Mouse (Mus musculus): Measurements from ENCODE around the gene Itga9. TPM values are rescaled to one million over a fixed set of nuclear protein-coding genes. Genes with fewer than 3 reads are reported as not detected.

Itga9 gene
- total RNA-seq, 1 experiment from 2014 or later: not detected

DNA sequence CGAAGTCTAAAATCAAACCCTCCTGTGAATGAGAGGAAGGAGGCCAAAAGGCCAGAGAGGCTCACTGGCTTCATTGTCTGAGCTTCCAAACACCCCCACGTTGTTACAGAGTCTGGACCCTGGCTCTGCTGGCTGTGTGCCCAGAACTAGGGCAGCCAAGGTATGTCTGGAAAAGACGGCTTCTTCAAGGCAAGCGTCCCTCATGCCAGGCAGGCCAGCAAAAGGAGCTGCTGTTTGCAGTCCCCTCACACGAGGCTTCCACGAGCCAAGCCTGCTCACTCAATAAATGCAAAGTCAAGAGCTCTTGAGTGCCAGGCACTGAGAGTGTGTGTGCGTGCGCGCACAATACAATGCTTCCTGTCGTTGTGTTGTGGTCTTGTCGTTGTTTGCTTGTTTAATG, 224.6 kb downstream of the Itga9 start:
- no peak for ATAC-seq (replicated peaks; ENCODE audit: insufficient number of reproducible peaks, low FRiP score, low TSS enrichment, poor library complexity, severe bottlenecking)

DNA sequence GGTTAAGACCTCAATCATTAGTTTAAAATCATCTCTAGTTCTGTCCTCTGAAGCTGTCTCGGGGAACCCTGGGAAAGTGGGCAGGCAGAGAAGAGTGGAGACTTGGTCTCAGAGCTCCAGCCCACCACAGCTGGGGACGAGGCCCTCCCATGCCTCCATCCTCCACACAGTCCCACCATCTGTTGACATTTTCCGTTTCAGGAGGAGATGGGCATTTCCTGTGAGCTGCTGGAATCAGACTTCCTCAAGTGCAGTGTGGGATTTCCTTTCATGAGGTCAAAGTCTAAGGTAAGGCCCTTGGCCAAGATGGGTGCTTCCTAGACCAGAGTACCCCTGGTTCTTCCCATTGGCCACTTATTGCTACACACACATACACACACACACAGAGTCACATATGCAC, 226.0 kb downstream of the Itga9 start:
- no peak for ATAC-seq (replicated peaks; ENCODE audit: insufficient number of reproducible peaks, low FRiP score, low TSS enrichment, poor library complexity, severe bottlenecking)

DNA sequence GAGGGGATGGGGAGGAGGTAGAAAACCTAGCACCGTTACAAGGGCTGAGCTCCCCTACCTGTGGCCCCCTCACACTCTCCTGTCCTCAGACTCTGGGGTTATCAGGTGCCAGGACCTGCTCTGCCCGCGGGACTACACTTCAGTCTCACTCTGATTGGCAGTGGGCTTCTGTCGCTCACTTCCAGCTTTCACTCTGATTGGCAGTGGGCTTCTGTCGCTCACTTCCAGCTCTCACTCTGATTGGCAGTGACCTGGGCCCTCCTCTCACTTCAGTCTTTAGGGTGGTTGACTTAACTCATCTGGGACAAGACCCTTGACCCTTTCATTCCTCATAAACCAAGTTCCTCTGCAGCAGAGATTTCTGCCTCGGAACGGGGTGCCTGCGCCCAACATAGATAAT, 226.9 kb downstream of the Itga9 start:
- no peak for ATAC-seq (replicated peaks; ENCODE audit: insufficient number of reproducible peaks, low FRiP score, low TSS enrichment, poor library complexity, severe bottlenecking)

DNA sequence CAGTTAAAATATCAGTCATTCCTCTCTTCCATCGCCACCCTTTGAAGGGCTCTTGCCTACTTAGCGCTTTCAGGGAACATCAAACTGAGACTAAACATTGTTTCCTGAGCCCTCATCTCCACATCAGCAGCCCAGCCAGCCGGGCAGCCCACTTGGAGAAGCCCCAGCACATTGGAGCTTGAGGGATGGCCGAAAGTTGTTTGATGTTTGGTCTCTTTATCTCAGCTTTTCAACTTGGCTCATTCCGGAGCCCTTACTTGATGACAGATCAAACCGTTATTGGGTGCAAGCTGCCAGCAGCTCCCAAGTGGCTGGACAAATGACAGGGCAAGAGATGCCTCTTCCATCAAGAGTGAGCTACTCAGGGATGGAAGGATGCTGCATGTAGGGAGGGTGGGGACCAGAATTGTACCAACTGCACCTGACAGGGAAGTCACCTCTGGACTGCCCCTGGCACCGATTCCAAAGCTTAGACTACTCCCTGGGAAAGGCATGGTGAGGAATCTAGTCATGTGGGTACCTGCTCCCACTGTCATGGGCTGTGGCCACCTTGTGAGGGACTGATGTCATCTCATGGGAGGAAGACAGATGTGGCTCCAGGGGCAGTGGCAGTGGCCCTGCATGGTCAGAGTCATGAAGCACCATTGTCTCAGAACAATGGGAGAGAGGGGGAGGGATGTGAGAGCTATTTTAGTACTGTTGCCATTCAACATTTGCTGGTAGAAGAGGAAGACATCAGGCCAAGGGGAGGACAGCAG, 232.6 kb downstream of the Itga9 start:
- no peak for ATAC-seq (replicated peaks; ENCODE audit: insufficient number of reproducible peaks, low FRiP score, low TSS enrichment, poor library complexity, severe bottlenecking)

DNA sequence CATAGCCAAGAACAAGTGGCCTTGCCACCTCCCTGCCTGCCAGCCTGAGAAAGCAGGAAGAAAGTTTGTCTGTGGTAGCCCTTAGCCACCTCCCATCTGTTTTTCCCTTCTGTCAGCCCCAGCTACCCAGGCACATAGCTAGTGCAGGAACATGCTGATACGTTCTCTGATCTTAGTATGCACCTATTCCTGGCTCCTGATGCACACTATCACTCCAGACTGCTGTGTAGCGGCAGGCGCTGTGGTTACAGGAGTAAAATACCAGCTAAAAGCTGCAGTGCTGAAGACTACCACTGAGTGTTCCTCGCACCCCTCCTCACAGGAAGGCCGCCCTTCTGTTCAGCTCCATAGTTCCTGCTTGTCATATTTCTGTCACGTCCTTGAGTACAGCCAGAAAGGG, 234.8 kb downstream of the Itga9 start:
- no peak for ATAC-seq (replicated peaks; ENCODE audit: insufficient number of reproducible peaks, low FRiP score, low TSS enrichment, poor library complexity, severe bottlenecking)

DNA sequence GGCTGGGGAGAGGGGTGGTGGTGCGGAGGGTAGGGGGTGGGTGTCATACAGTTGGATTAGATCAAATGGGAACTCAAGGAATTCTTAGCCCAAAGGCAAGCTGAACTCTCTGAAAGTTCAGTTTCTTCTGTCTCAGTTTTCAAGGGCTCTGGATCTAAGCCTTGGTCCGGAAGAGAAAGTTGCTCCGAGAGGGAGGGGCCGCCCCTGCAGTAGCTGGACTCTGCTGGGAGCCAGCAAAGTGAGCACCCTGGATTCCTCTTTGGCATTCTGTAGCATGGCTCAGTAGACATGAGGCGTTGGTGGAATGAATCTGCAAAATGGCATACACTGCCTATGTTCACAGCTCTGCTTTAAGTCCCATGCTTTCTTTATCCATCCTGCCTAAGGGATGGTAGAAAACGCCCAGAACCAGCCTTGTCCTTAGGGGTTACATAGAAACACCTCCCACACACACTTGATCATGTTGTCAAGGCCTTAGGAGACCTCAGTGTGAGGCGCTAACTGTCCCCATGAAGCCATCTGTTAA, 235.5 kb downstream of the Itga9 start:
- no peak for ATAC-seq (replicated peaks; ENCODE audit: insufficient number of reproducible peaks, low FRiP score, low TSS enrichment, poor library complexity, severe bottlenecking)

DNA sequence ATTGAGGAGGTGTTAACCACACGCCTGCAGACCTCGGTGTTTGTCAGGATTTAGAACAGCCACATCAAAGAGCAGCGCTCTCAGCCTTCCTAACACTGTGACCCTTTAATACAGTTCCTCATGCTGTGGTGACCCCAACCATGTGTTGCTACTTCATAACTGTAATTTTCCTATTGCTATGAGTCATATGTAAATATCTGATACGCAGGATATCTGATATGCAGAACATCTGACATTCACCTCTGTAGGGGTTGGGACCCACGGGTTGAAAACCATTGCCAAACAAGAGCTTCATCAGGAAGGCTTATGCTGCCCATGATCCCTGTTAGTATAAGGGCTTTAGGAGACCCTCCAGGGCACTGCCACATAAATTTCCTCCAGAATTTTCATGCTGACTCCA, 237.2 kb downstream of the Itga9 start:
- ATAC-seq (replicated peaks; ENCODE audit: insufficient number of reproducible peaks, low FRiP score, low TSS enrichment, poor library complexity, severe bottlenecking): no peak

DNA sequence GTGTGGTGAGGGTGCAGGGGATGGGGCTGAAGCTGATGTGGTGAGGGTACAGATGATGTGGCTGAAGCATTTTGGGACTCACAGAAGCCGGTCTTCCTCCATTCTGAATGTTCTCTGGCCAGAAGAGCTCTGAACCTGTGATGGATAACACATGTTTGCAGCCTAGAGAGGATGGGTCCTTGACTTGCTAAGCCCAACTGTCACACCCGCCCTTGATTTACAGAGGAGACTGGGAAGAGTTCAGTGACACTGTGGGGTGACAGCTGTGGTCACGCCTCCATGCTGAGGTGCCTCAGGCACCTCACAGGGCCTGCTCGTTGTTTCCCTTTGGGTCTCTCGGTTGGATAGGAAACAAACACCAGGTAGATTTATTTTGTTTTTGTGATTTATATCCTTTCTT, 238.5 kb downstream of the Itga9 start:
- ATAC-seq (replicated peaks; ENCODE audit: insufficient number of reproducible peaks, low FRiP score, low TSS enrichment, poor library complexity, severe bottlenecking): no peak

DNA sequence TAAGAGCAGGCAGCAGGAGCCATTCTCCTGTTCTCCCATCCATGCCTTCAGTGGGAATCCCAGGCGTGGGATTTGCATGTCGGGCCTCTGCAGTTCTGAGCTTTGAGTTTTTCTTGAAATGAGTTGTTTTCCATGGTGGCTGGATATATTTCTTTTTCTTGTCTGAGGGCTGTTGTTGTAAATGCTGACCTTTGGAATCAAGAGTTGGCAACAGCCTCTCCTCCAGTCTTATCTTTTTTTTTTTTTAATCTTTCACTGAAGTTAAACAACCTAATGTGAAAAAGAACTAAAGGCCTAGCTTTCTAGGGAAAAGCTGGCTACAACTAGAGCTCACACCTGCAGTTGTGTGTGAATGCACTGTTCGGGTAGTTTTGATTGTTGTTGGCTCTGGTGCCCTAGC, 240.3 kb downstream of the Itga9 start:
- no peak for ATAC-seq (replicated peaks; ENCODE audit: insufficient number of reproducible peaks, low FRiP score, low TSS enrichment, poor library complexity, severe bottlenecking)

DNA sequence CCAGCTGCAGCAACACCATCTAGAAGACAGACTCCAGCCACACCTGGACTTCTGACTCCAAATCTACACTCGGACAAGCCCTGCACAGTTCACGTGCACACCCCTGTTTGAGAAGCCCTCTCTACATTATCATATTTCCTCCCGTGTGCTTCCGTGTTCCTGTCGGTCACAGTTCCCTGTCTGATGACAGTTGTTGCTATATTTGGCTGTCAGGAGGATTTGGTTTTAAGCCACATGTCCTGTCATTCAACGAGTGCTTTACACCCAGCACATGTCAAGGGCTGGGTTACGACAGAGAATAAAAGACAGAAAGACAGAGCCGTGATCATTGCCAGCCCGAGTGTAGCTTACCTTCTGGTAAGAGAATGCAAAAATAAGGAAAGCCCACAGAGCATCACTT, 250.2 kb downstream of the Itga9 start:
- no peak for ATAC-seq (replicated peaks; ENCODE audit: insufficient number of reproducible peaks, low FRiP score, low TSS enrichment, poor library complexity, severe bottlenecking)

DNA sequence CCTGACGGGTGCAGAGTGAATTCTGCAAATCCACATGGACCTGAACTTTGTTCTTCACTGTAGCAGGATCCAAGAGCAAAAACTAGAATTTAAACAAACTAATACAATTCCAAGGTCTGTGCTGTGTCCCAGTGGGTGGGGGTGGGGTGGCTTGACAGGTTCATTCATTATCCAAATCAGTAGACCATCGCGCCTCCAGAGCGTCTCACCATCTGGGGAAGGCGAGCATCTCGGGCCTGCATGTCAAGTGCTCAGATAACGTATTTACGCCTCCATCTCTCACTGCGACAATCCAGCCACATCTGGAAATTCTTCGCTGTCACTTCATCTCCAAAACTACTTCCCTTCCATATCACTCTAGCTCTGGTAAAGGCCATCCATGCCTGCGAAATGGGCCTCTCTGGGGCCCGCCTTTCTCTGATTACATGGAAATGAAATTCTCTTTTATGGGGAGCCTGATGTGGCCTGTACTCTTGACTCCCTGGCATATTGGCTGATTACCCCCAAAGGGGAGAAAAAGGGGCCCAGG, 254.2 kb downstream of the Itga9 start:
- no peak for ATAC-seq (replicated peaks; ENCODE audit: insufficient number of reproducible peaks, low FRiP score, low TSS enrichment, poor library complexity, severe bottlenecking)

DNA sequence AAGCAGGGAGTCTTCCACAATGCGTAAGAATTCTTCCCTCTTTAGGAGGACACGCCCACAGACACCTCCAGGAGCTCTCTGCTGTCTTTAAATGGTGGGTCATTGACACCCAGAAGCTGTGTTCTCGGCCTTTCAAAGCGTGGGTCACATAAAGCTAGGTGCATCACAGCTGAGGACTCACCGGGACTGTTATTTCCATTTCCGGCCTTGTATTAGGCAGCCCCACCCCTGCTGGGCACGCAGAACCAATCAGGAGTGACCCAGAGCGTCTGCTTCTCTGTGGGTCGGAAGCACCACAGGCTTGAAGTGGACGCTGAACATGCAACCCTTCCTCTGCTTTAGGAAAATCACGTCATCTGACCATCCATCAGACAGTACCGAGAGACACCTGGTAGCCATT, 255.7 kb downstream of the Itga9 start:
- no peak for ATAC-seq (replicated peaks; ENCODE audit: insufficient number of reproducible peaks, low FRiP score, low TSS enrichment, poor library complexity, severe bottlenecking)

DNA sequence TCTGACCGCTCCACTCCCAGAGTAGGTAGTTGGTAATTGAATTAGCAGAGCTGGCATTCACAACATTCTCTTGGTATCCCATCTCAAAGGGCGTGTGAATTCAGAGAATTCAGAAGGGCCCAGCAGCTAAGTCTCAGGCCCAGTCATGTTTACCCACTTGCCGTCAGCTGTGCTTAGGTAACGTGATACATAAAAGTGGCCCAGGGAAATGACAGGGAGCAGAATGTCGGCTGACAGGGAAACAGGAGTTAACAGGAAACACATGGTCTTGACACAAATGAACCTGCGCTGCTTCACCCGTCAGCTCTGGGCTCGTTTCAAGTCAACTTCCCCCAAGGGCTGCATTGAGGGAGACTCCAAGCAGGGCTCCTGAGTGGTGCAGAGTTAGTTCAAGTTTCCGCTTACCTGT, 256.4 kb downstream of the Itga9 start:
- no peak for ATAC-seq (replicated peaks; ENCODE audit: insufficient number of reproducible peaks, low FRiP score, low TSS enrichment, poor library complexity, severe bottlenecking)

DNA sequence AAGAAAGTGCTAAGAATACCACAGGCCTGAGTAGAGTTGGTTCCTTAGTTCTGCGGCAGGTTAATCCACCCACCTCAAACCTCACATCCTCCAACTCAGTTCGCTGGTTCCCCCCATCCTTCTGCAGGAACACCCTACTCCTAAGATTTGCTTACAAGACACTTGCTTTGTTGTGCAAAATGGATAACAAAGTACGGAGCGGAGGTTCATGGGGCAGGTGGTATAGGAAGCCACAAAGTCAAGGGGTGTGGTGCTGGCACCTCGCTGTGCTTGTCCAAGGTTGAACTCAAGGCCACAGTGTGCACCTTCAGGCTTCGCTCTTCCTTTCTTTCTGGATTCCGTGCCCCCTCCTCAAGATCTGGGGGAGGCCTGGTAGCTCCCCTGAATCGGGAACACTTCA, 257.0 kb downstream of the Itga9 start:
- ATAC-seq (replicated peaks; ENCODE audit: insufficient number of reproducible peaks, low FRiP score, low TSS enrichment, poor library complexity, severe bottlenecking): no peak

DNA sequence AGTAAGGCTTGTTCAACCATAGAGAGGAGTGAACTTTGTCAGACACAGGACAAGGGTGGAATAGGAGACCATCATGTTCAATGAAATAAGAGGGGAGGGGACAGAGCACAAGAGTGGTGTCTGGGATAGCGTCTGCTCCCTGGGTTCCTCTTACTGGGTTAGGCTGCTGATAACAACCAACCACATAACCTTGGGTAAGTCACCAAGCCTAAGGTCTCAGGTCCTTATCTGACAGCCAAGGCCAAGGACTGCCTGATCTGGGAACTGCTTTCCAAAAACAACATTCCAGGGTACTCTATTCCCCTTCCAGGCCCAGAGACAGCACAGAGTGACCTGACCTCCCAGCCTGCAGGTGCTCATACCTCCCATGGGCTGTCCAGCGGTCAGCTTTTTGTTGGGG, 260.5 kb downstream of the Itga9 start:
- ATAC-seq (replicated peaks; ENCODE audit: insufficient number of reproducible peaks, low FRiP score, low TSS enrichment, poor library complexity, severe bottlenecking): no peak

DNA sequence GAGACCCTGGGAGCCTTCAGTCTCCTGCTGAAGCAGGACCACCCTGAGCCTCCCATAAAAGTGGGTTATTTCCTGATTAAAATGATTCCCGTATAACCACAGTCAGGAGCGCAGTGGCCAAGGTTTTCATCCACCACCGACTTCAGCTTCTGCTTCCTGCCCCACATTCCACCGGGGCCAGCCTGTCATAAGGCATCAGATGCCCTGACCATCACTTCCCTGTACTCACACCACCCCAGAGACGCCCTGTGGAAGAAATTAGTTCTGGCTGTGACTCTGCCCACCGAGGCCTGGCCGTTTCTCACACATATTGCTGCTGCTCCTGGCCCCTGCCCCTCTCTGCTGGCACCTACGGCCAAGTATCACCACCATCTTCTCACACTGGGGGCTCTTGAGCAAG, 261.4 kb downstream of the Itga9 start:
- no peak for ATAC-seq (replicated peaks; ENCODE audit: insufficient number of reproducible peaks, low FRiP score, low TSS enrichment, poor library complexity, severe bottlenecking)

DNA sequence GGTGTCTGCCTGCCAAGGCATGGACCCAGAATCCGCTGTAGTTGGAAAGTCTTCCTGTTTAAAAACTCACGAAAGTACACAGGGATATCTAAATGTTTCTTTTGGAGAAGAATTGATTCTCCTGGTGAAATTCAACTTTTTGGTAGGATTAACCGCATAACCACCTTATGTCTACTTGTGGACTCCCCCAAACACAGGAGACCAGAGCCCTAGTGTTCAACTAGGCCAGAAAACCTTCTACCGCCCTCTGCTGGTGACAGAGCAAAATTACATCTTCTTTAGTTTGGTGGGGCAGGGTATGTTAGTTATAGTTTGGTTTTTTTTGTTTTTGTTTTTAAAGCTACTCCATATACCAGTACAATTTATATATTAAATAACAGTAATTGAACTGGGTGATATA, 264.6 kb downstream of the Itga9 start:
- ATAC-seq (replicated peaks; ENCODE audit: insufficient number of reproducible peaks, low FRiP score, low TSS enrichment, poor library complexity, severe bottlenecking): no peak

DNA sequence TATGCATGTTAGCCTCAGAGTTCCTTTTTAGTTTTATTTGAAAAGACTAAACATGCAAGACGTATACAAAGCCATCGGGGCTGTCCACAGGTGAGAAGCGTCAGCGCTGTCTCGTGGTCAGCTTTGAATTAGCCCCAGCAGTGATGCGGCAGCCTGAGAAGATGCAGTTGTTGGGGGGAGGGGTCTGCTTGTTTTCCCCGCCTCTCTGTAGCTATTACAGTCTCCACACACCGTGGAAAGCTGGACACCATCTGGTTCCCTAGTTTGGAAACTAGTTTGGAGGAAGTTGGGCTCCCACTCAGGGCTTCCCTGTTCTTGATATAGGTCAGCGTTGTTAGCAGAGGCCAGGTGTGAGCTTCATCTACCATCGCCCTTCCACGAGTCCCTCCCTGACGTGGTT, 266.5 kb downstream of the Itga9 start:
- no peak for ATAC-seq (replicated peaks; ENCODE audit: insufficient number of reproducible peaks, low FRiP score, low TSS enrichment, poor library complexity, severe bottlenecking)

DNA sequence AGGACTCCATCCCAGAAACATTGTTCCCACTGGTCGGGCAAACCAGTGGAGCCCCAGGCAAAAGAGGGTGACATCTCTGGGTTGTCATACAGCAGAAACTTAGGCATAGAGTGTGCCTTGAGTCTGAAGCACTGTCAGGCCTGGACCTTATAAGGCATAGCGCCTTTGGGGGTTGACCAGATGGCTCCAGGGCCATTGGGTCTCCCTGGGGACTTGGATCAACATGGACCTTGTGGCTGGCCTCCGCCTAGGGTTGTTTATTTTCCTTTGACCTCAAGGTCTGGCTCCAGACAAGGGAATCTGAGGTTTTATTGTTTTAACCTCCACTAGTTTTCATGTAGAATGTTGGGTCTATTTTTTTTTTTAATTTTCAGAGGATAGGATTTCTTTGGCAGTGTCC, 267.1 kb downstream of the Itga9 start:
- no peak for ATAC-seq (replicated peaks; ENCODE audit: insufficient number of reproducible peaks, low FRiP score, low TSS enrichment, poor library complexity, severe bottlenecking)

DNA sequence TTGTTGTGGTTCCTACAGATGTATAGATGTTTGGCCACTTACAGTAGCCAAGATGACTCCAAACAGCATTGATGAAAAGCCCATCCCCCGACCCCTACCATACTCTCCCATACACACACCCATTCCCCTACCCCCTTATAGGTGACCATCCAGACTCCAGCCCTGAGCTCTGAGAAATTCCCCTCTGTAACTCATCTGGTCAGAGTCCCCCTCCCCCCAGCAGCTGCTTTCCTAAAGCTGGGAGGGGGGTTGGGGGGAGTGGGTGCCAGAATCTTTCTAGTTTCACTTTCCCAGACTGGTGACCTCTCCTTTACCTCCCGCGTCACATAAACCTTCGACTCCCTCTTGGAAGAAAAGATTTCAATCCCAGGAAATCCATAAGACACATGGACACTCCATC, 269.2 kb downstream of the Itga9 start:
- ATAC-seq (replicated peaks; ENCODE audit: insufficient number of reproducible peaks, low FRiP score, low TSS enrichment, poor library complexity, severe bottlenecking): no peak

DNA sequence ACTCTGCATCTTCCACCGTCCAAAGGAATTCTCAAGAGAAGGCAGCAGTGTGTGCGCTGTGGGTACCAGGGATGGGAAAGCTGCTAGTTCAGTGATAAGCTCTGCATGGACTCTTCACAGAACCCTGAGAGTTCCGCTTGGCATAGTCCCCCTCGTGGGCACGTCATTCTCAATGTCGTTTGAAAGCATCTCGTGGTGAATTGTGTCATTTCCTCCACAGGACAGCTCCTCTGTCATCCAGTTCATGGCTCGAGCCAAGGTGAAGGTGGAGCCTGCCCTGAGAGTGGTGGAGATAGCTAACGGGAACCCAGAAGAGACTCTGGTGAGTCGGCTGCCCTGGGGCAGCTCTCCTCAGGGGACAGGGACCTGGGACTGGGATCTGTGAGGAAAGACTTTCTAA, 270.4 kb downstream of the Itga9 start:
- ATAC-seq (replicated peaks; ENCODE audit: insufficient number of reproducible peaks, low FRiP score, low TSS enrichment, poor library complexity, severe bottlenecking): no peak
